Comparison of ENCODE assay signal across 13 mouse cellular contexts in the genomic region with DNA sequence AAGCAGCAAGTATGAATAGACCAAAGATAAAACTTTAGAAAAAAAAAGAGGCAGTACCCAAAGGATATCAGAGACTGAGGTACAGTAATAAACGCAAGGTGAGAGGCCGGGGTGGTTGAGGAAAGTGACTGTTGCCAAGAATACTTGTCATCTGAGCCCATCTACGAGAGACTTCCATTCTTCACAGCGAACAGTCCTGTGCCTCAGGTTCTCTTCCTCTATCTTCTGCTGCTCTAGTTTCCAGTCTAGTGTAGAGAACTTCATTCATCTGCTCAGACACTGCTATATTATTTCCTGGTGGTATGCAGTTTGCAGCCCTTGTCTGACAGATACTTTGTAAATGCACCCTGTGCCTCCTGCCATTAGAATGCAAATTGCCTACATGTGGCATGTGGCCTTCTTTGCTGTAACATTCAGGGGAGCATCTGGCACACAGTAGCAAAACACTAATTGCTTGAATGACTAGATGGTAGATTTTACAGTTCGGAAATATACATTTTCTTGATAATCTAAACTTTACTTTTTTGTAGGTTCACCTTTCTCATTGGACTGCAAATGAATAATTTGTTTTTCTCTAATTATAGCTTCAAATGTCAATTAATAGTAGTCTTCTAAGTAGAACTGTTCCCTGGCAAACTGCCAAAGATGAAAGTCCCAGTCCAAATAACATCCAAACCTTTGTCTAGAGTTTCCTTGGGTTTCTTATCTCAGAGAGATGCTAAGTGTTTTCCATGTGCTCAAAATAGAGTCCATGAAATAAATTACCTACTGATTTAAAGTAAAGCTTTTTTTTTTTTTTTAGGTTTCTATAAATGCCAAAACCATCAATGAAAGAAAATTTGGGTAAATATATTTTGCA. TPM values are rescaled to one million over a fixed set of nuclear protein-coding genes. Genes with fewer than 3 reads are reported as not detected.
A peak's percentile ranks its signal among the peaks of the same experiment; 100 is the strongest.
DNase-seq lines count a peak whose midpoint lies in the region; ATAC-seq and TF ChIP-seq lines count a peak whose summit lies in the region.
"Had no signal": no experiment of that assay in that cellular context is flagged by ENCODE, and none has a peak within 500 bp of the region (broad histone marks: within the 10 kb centered on the region; RNA-seq: fewer than 3 reads in every experiment).

No protein-coding gene starts in this region.

- no peak overlapping the region for H3K4me2 ChIP-seq in hindbrain, embryonic 16.5 days (ENCODE audit: low read length)

- no peaks in the 10 kb centered on the region for H3K36me3 ChIP-seq in kidney, adult 2 months (ENCODE audit: control insufficient read depth, insufficient read depth, low read length)
- no peaks in the 10 kb centered on the region for H3K36me3 ChIP-seq in hindbrain, embryonic 16.5 days (ENCODE audit: control insufficient read depth, insufficient read depth, low read length)

- 0 out of 2 replicates have a peak, but pooled peaks have one; percentile 20 for ATAC-seq in hindbrain, embryonic 16.5 days
- no peak for ATAC-seq in CD4-positive, CD25-positive, alpha-beta regulatory T cell, adult 4 months

- TF ChIP-seq POLR2A in kidney, adult 2 months (IDR thresholded peaks at IDR 0.05; ENCODE audit: low read depth, low read length), result no peak

- no peak overlapping the region for H3K9ac ChIP-seq in hindbrain, embryonic 16.5 days (ENCODE audit: low read depth, low read length)

- H3K4me1 ChIP-seq in kidney, adult 2 months (ENCODE audit: control insufficient read depth, insufficient read depth, low read length), result no peaks in the 10 kb centered on the region
- no peaks in the 10 kb centered on the region for H3K4me1 ChIP-seq in hindbrain, embryonic 16.5 days (ENCODE audit: control insufficient read depth, insufficient read depth, low read depth, low read length)

- WGBS in kidney, adult 2 months, result 70% methylated on average over 5 of the region's 5 CpGs
- whole genome bisulfite sequencing in hindbrain, embryonic 16.5 days, result 58% methylated on average over 5 of the region's 5 CpGs

- H3K27ac ChIP-seq in kidney, adult 2 months (ENCODE audit: insufficient read depth, low read depth, low read length), result peak overlapping the region; percentile 75
- no peak overlapping the region for H3K27ac ChIP-seq in hindbrain, embryonic 16.5 days (ENCODE audit: low read depth, low read length)

- no peaks in the 10 kb centered on the region for H3K9me3 ChIP-seq in hindbrain, embryonic 16.5 days (ENCODE audit: control insufficient read depth, low read length)

- peak; percentile 65 for DNase-seq in kidney, adult 2 months
- no peak for DNase-seq in kidney, adult 18-20 months
- DNase-seq in retina, postnatal 1 day, result peak; percentile 11
- DNase-seq in retina, embryonic 14.5 days (ENCODE audit: low spot score), result no peak
- DNase-seq in urinary bladder, postnatal 36 days (ENCODE audit: low spot score in 2 of 2), result no peak
- DNase-seq in frontal cortex, adult 2 months (ENCODE audit: extremely low spot score in 1 of 2, low spot score in 1 of 2), result no peak
- DNase-seq: gastrocnemius, postnatal 36 days; heart, postnatal 36 days; left cerebral cortex, postnatal 4 days; thymus, postnatal 25 days had no signal

- no peak overlapping the region for H3K4me3 ChIP-seq in kidney, adult 2 months (ENCODE audit: insufficient read depth, low read depth, low read length)
- no peak overlapping the region for H3K4me3 ChIP-seq in hindbrain, embryonic 16.5 days (ENCODE audit: low read length)
- H3K4me3 ChIP-seq: erythroblast, embryonic 14.5 days had no signal

- no peaks in the 10 kb centered on the region for H3K27me3 ChIP-seq in kidney, adult 2 months (replicated peaks; ENCODE audit: control insufficient read depth, insufficient read depth, low read length)
- no peaks in the 10 kb centered on the region for H3K27me3 ChIP-seq in hindbrain, embryonic 16.5 days (replicated peaks; ENCODE audit: control insufficient read depth, insufficient read depth, low read length)

- TF ChIP-seq CTCF in kidney, adult 2 months (conservative IDR thresholded peaks at IDR 0.05; ENCODE audit: insufficient read depth, insufficient read length, low read depth, low read length), result no peak

RNA-seq across cellular contexts. Expression of a gene that starts 5.0 kb away (rescaled TPM):
- polyA plus RNA-seq in kidney, adult 2 months (2012; rRNA removed), result 17.5 and 20.3 TPM in 2 replicates
- 17.2 and 21.2 TPM in 2 replicates for polyA plus RNA-seq in hindbrain, embryonic 16.5 days (2015; fragmentation: Nextera tagmentation; extraction: Ambion mirVana)
- 10 to 100 TPM; 42.7 to 50.5 TPM for polyA plus RNA-seq in CD4-positive, CD25-positive, alpha-beta regulatory T cell, adult 4 months (2017; shearing (Covaris generic))
- polyA plus RNA-seq in frontal cortex, adult 2 months (2012; rRNA removed), result 15.5 and 17.0 TPM in 2 replicates

RNA-seq across cellular contexts. Expression of a gene that starts 23.8 kb away (rescaled TPM):
- 0.84 and 1.4 TPM in 2 replicates for polyA plus RNA-seq in kidney, adult 2 months (2012; rRNA removed)
- polyA plus RNA-seq in hindbrain, embryonic 16.5 days (2015; fragmentation: Nextera tagmentation; extraction: Ambion mirVana), result 19.1 and 19.8 TPM in 2 replicates
- polyA plus RNA-seq in CD4-positive, CD25-positive, alpha-beta regulatory T cell, adult 4 months (2017; shearing (Covaris generic)), result 10 to 100 TPM; 34.6 to 47.4 TPM
- polyA plus RNA-seq in frontal cortex, adult 2 months (2012; rRNA removed), result 5.1 and 7.2 TPM in 2 replicates

Comparison
In these comparisons a context has a peak if more than half of its experiments do, and no peak if none do; other contexts are left out.
1. DNase-seq: peak in kidney, adult 2 months (single experiment) and retina, postnatal 1 day (single experiment); none in kidney, adult 18-20 months (single experiment), retina, embryonic 14.5 days (single experiment), urinary bladder, postnatal 36 days (0 of 2) and frontal cortex, adult 2 months (0 of 2).